Mouse (Mus musculus) natural killer cell, adult 2 months (primary cell): ENCODE results near the gene Ccm2.

Experiments used
- DNase-seq, 2 experiments: peaks; one replicate each; pipeline ENCODE4 v3.0.0; 2022; ENCODE audit warnings: low spot score in 2 of 2

Ccm2 gene

DNA sequence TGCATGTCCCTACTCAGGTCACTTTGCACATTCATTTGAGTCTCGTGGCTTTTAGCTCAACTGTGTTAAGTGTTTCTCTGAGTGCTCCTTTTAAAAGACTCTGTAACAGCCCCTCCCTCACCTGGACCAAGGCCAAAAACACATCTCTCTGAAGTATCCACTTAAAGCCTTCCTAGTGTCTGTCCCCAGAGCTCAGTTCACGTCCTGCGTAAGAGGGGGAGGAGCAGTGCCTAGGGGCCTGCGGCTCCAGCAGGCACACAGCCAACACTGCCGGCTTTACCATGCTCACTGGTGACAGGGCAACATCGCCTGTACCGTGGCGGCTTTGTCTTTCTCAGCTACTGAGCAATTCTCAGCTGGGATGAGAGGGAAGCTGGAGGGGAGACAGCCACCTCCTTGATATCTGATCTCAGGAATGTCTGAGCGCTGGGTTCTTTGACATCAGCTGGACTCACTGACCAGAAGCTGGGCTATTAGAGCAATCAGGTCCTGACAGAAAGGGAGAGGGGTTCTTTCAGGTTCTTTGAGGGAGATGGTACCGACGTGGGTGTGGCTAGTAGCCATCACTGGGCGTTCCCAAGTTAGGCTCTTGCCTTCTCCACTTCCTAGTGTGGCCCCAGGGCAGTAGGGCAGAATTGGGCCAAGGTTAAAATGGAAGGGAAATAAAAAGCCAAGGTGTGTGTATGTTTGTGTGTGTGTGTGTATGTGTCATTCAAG lies 57.4 kb downstream of the Ccm2 start:
- DNase-seq, result peak in 1 of 2 experiments; percentile 18

DNA sequence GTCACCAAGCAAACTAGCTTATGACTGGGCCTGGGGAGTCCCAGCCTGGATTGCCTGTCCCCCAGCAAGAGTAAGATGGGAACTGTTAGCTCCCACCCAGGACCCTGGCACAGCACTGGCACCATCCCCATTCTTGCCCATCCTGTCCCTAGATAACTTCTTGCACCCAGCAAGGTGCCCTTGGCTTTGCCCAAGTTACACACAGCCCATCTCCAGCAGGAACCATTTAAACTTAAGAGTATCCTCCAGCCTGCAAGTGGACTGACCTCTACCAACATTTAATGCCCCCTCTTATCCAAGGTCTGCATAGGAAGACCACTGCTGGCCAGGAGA lies 57.9 kb downstream of the Ccm2 start:
- no peak for DNase-seq

DNA sequence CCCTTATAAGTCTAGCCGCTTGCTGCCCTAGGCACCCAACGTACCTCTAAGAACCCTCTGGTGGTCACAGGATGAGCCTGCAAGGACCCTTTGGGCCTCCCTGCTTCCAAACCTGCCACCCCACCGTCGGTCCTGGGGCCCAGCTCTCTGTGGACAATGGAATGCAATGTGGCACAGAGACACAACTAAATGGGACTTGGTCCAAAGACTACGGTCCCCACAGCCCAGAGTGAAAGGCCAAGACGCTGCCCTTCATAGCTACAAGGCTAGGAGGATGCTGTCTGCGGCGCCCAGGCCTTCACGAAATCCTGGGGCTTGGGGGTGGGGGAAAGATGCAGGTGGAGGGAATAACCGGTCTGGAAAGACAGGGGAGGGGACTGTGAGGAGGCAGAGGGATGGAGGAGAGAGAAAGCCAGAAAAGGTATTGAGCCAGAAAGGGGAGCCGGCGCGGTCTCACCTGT lies 58.4 kb downstream of the Ccm2 start:
- no peak for DNase-seq

DNA sequence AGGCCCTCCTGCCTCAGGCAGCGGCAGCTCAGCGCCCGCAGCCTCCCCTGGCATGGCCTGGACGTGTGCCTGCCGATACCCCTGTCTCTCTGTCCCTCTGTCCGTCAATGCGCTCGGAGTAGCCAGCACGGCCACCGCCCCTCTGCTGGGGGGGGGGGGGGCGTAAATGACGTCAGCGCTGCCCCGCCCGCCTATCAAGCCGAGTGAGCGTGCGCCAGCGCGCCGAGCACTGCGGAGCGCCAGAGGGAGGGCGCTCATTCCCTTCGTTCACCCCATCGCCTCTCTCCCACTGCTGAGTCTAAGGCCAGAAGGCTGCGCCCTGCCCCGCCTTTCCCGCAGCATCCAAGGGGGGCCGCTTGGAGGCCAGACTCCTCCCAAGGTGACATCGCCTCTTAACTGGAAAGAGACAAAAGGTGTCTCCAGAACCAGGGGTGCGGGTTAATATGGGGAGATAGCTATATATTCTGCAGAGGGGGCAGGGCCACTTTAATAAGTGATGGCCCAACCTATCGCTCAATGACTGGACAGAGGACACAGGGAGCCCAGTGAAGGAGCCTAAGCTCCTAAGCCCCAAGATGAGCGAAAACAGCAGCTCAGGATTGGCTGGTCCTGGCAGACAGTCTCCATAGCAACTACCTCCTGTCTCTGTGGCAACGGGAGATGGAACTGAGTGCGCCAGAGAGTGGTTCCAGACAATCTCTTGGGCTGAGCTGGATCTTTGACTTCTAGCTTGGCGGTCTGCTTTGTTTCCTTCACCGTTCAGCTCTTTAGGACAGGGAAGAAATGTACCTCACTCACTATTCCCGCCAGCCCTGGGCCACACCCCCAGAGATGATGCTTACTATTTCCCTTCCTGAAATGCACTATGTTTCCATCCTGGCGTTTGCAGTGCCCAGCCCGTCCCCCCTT lies 59.1 kb downstream of the Ccm2 start, which contains the start of gene Nacad:
Nacad (minus strand) TSS at position 563 of the 909 bp plus-strand sequence.
- DNase-seq, result no peak

DNA sequence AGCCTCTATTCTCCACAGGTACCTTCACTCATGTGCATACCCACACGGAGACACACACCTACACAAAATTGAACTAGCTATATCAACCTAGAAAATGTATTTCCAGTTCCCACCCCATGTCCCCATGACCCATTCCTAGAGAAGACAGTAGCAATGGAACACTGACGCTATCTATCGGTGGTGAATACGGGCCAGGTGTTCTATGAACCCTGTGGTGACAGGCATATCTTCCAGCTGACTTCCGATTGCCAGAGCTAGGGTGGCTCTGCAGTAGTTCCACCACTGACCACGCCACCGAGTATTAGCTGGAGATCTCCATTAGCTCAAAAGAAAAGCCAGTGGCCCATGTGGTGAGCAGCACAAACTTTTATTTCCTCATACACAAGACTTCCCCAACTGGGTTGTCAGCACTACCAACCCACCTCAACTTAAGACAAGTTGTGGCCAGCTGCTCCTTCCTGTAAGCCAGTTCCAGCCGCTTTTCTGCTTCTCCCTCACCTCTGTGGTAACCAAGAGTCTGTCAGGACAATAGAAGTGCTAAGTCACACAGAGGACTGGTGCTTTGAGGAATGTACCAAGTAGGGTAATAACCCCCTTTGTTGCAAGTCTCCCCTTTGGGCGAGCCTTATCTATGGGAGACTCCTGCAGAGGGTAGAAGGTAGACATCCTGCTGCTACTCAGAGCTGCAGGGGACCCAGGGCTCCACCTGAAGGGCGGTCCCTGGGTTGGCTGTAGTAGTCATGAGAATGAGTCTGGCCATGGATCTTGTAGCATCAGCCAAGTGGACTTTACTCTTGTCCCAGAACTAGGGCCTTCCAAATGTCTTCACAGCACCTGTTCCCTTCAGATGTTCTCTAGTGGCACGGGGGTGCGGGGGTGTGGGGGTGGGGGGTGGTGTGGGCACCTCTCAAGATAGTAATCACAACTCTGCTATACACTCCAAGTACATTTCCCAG lies 68.8 kb downstream of the Ccm2 start:
- no peak for DNase-seq

DNA sequence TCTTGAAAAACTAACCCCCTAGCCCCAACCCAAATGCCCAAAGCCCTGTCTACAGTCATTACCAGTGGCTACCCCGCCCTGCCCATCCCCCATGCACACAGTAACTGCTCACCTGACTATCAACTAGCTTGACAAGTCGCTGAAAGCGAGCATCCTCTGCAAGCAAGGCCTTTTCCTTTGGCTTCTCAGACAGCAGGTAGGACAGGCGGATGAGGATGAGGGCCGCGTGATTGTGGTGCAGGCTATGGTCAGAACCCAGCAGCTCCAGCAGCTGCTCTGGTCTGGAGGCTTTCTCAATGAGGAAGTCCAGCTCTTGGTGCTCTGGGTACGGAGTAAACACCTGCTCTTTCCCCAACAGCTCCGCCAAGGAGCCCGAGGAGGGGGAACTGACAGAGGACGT lies 77.0 kb downstream of the Ccm2 start:
- no peak for DNase-seq

DNA sequence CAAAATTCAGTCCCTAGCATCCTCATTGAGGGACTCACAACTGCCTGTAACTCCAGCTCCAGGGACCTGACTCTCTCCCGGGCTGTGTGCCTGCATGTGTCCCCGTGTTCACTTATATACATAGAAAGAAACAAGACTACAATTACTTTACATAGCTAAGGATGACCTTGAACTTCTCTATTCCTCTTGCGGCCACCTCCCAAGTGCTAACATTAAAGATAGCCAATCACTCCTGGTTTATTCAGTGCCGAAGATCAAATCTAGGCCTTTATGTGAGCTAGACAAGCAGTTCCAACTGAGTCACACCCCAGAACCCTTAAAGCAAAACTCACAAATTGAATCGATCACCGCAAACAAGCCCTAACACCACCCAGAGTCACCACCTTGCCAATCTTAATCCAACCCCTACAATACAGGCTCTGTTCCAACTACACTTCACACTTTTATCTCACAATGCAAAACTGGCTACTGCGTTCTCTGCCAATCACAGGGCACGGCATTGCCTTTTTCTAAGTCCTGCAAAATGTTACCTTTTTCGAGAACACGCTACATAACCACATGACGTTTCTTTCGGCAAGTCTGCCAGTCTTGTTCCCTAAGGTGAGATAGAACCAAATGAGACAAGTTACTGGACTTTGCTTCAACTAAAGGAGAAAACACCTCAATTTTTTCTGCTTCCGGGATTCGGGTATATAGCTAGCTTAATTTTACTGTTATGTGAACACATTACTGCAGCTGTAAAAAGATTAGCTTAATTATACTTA lies 78.1 kb downstream of the Ccm2 start:
- no peak for DNase-seq

DNA sequence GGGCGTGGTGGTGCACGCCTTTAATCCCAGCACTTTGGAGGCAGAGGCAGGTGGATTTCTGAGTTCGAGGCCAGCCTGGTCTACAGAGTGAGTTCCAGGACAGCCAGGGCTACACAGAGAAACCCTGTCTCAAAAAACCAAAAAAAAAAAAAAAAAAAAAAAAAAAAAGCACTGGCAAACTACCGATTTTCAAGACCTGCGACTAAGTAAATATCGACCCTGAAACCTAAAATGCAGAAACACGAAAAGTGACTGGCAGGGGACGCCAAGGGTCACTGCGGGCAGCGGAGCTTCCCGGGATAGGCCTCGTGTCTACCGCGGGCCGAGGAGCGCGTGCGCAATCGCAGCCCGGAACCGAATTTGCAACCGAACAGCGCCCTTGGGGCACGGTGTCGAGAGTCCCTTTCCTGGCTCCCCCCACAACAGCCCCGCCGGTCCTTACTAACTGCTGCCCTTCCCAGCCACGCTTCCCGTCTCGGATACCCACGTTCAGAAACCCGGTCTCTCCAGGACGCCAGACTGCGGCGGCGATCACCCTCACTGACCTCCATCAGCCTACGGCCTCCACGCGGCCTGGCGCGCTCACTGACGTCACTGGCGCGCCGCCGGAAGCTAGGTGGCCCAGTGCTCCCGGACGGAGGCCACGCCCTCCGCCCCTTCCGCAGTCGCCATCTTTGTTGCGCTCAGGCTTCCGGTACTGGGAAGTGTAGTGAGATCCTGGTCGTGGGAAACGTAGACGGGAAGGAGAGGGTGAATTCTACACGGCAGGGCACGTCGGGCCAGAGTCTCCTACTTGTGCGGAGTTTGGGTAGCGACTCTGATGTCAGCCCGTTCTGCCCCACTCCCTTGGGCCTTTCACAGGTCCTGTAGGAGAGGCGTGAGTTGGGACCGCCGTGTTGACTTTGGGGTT lies 79.0 kb downstream of the Ccm2 start, which contains the start of gene Tbrg4:
Tbrg4 (minus strand) TSS at position 590 of the 910 bp plus-strand sequence.
- peak; percentile 87 to 90 for DNase-seq

DNA sequence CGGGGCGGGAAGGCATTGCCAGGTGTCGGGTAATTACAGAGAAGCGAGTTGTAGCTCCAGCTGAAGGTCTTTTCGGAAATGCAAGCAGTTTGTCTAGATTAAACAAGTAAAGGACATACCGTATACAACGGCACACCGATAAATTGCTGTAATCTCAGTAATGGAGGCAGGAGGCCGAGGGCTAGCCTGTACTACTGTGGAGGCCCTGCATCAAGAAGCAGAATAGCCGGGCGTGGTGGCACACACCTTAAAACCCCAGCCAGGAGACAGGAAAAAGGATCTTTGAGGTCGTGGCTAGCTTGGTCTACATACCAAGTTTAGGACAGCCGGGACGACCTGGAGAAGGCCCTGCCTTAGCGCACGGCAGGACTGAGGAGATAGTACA lies 79.7 kb downstream of the Ccm2 start:
- DNase-seq, result no peak

DNA sequence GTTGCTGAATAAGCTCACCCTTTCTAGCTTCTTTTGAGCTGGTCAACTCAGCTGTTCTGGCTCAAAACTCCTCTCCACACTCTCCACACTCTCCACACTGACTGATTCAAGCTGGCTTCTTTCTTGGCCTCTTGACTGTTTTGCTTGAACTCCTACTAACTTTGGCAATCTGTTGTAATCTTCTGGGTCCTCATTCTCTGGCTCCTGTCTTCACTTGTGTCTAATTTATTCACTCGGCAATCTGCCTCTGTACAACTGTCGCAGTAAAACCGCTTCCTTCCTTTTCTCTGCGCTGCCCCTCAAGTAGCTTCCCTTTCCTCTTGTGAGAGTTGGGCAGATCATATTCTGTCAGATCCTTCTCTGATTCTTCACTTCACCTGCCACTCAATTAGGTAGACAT lies 81.0 kb downstream of the Ccm2 start:
- peak; percentile 50 to 61 for DNase-seq

DNA sequence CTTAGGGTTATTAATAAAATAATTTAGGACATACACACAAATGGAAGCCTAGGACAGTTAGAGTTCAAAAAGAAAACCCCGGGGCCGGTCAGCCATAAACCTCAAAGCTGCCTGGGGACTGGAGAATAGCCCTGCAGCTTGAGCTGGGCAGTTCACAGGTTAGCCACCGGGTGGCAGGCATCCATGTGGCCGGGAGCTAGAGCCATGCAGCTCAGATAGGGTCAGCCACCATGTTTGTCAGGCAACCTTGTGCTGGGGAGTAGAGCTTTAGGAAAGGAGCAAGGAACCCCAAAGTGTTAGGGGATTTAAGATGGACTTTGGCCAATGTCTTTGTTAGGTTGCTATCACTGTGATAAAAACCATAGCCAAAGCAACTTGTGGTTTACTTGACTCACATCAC lies 81.9 kb downstream of the Ccm2 start:
- peak; percentile 53 to 65 for DNase-seq

DNA sequence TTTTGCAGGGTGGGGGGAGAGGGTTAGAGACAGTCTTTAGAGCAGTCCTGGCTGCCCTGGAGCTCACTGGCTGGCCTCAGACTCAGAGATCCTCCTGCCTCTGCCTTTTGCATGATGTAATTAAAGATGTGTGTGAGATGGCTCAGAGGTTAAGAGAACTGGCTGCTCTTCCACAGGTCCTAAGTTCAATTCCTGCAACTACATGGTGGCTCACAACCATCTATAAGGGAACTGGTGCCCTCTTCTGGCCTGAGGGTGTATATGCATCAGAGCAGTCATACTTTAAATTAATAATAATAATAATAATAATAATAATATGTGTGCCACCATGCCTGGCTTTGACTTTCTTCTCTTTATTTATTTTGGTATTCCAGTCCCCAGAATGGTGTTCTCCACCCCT lies 83.0 kb downstream of the Ccm2 start:
- peak; percentile 23 to 48 for DNase-seq

DNA sequence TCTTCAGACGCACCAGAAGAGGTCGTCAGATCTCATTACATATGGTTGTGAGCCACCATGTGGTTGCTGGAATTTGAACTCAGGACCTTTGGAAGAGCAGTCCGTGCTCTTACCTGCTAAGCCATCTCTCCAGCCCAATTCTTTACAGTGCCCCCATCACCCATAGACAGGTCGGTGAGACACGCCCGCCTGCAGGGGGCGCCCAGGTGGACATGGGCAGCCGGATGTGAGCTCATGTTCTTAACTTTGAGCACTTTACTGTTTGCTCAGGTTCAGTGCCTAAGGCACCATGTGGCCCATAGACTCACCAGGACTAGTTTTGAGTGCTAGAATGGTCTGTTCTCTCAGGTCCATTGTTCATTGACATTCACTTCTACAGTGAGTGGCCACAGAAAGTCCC lies 89.5 kb downstream of the Ccm2 start:
- DNase-seq, result peak in 1 of 2 experiments; percentile 25

DNA sequence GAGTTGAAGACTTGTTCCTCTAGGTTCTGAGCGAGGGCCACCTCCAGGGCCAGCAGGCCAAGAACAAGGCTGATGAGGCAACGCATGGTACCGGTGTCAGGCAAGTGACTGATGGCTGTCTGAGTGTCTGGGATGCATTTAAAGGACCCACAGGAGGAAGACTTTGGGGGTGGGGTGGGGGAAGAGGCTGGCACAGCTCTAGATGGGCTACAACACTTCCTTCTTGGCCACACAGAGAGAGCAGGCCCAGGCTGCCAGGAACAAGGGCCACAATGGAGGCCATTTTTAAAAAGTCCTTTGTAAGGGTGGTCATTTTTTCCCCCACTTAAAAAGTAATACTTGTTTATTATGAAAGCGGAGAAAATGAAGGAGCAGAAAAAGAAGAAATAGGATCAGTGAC lies 91.8 kb downstream of the Ccm2 start, which contains the start of gene Wap:
Wap (minus strand) TSS at position 101 of the 400 bp plus-strand sequence.
- no peak for DNase-seq

DNA sequence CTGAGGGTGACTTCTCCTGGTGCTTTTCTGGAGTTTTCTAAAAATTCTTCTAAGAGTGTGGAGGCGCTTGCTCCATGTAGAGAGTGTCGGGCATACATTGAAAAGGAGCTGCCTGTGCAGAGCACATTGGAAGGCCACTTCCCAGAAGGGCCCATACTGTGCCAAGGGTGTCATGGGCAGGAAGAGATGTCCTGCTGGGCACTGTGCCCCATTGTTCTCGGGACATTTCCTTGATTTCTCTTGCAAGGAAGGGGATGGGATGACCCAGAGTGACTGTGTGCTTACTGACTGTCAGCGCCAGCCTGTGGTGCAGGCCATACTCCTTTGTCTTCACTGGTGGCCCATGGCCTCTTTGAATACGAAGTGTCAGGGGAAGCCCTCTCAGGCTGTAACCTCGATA lies 92.4 kb downstream of the Ccm2 start:
- DNase-seq, result no peak

DNA sequence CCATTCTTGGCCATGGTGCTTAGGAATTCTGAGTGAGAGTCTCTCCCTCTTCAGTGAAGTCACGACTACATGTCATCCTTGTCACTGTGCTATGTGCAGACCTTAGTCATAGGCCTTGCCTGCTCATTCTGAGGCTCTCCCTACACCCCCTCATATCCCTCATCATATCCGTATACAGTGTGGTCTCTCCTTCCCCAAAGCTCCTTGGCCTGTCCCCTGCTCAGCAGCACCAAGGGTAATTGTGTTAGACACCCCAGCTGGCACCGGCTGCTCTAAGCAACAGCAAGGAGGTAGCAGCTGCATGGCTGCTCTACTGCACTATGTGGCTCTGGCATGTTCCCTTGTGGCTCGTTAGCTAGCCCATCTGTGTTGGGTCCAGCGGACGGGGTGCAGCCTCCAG lies 97.9 kb downstream of the Ccm2 start:
- DNase-seq, result no peak
